Mouse (Mus musculus) heart, adult 2 months (tissue): ENCODE results near the gene Atp6v1b1. TPM values are rescaled to one million over a fixed set of nuclear protein-coding genes. Genes with fewer than 3 reads are reported as not detected.

Experiments used
- DNase-seq, 2 experiments: peaks; one replicate each; pipeline ENCODE4 v3.0.0; 2021
- H3K27ac ChIP-seq: fragments of 200-600 bp; 2 replicates; pipeline ENCODE4 v1.8.1; 2022
- H3K27me3 ChIP-seq: fragments of 200-500 bp; 2 replicates; pipeline ENCODE4 v1.6.1; 2012; ENCODE audit warnings: mild to moderate bottlenecking, low read length, inconsistent platforms, mixed read lengths; ENCODE audit not compliant: control insufficient read depth, insufficient read depth
- H3K36me3 ChIP-seq: fragments of 200-500 bp; 2 replicates; pipeline ENCODE4 v1.6.1; 2012; ENCODE audit warnings: low read length, inconsistent platforms; ENCODE audit not compliant: control insufficient read depth, insufficient read depth
- H3K4me1 ChIP-seq: fragments of 200-500 bp; 2 replicates; pipeline ENCODE4 v1.6.1; 2011; ENCODE audit warnings: low read length; ENCODE audit not compliant: control insufficient read depth, insufficient read depth
- H3K4me3 ChIP-seq: fragments of 200-600 bp; 2 replicates; pipeline ENCODE4 v1.8.1; 2022
- H3K79me2 ChIP-seq: fragments of 200-500 bp; replicated peaks from 2 replicates; pipeline ENCODE4 v1.6.1; 2012; ENCODE audit warnings: mild to moderate bottlenecking, inconsistent platforms, low read length, moderate library complexity, mixed read lengths; ENCODE audit not compliant: control insufficient read depth, insufficient read depth
- H3K9ac ChIP-seq: fragments of 200-500 bp; 2 replicates; pipeline ENCODE4 v1.6.1; 2012; ENCODE audit warnings: low read depth, mild to moderate bottlenecking, control low read depth, inconsistent platforms, low read length, mixed read lengths
- CTCF ChIP-seq: fragments of 200-600 bp; IDR thresholded peaks from 2 replicates; pipeline ENCODE4 v1.8.1; 2022; ENCODE audit warnings: antibody characterized with exemption, mild to moderate bottlenecking, moderate library complexity
- EP300 ChIP-seq: fragments of 200-500 bp; IDR thresholded peaks from 2 replicates; pipeline ENCODE4 v1.6.1; 2011; ENCODE audit warnings: low read depth, low read length, control low read depth; ENCODE audit not compliant: insufficient read depth
- POLR2A ChIP-seq: fragments of 200-500 bp; IDR thresholded peaks from 2 replicates; pipeline ENCODE4 v1.6.1; 2011; ENCODE audit warnings: mild to moderate bottlenecking, low read depth, low read length, control low read depth; ENCODE audit not compliant: insufficient read depth
- WGBS: fragments of 180-500 bp; shearing (Covaris S2); methylation state at CpG from one replicate; pipeline ENCODE4 v1.1.7; 2018; 5-methylcytosine and 5-hydroxymethylcytosine counted together
- intact Hi-C: fragments of 180-260 bp; cut with DNase I; formaldehyde crosslinking; loops from one replicate; pipeline ENCODE4 v1.15.1; 2025
- polyA plus RNA-seq: library from polyadenylated mRNA; depleted of rRNA; stranded (reverse); fragments of >200 nt; gene quantifications from 2 replicates; pipeline ENCODE4 v1.2.3, GENCODE M21; 2012; rRNA removed
- total RNA-seq, 2 experiments: library from RNA; stranded (reverse); gene quantifications; 2 replicates each; pipeline ENCODE4 v1.2.3; 2021

Atp6v1b1 gene
- total and polyA plus RNA-seq, 3 experiments: 1.4 TPM; not detected in 2

DNA sequence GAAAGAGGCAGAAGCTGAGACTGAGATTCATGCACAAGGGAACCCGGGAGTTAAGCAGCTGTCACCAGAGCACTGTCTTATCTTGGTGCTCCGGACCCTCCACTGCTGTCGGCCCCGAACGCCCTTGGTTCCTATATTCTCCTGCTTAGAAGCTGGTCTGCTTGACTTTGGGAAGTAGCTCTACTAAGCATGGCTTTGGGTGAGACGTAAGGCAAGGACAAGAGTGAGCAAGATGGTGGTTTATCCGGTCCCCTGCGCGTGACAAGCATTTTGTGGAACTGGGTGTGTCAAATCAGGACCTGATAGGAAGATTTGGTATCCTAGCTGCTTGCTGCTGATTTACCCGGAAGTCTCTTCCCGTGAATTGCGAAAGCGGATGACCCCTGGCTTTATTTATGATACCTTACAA lies 52.7 kb downstream of the Atp6v1b1 start:
- H3K36me3 ChIP-seq: no peaks in the 10 kb centered on the region
- TF ChIP-seq CTCF (no peak), EP300 (no peak), POLR2A (no peak)
- under 1% methylated on average over 13 of the region's 13 CpGs for WGBS
- H3K27me3 ChIP-seq: no peaks in the 10 kb centered on the region
- no peaks in the 10 kb centered on the region; the same call in 1 of the 2 replicates for H3K4me1 ChIP-seq
- H3K27ac ChIP-seq: peak overlapping the region; percentile 98
- no peaks in the 10 kb centered on the region for H3K79me2 ChIP-seq
- DNase-seq: peak in 1 of 2 experiments; percentile 50
- peak overlapping the region; percentile 72 for H3K4me3 ChIP-seq
- peak overlapping the region; percentile 75 for H3K9ac ChIP-seq
- intact Hi-C loops: loop anchor here (2.0 kb wide), 2 partner anchors 17 to 35 kb away; partner anchors contain the start of gene Paip2b

DNA sequence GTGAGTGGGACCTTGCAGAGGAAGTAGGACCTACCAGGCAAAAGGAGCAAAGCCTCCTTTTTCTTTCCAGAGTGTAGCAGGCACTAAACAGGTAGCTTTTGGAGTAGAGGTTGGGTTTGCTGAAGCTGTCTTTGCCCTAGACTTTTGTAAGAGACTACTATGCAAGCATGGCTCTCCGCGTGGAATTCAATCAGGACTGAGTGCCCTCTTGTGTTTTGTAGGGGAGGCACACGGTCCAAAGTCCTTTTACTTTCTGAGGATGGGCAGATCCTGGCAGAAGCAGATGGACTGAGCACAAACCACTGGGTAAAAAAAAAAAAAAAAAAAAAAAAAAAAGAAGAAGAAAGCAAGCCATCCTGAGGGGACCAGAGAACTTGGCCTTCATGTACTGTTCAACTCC lies 53.9 kb downstream of the Atp6v1b1 start:
- WGBS: 65% methylated on average over 3 of the region's 3 CpGs
- intact Hi-C loops: no loop called here
- no peak for DNase-seq
- Histone ChIP-seq H3K27ac (no peak overlapping the region), H3K4me1 (no peaks in the 10 kb centered on the region; the same call in 1 of the 2 replicates), H3K79me2 (no peaks in the 10 kb centered on the region), H3K9ac (no peak overlapping the region), H3K4me3 (no peak overlapping the region), H3K27me3 (no peaks in the 10 kb centered on the region), H3K36me3 (no peaks in the 10 kb centered on the region)
- TF ChIP-seq EP300: no peak
- TF ChIP-seq POLR2A: no peak
- TF ChIP-seq CTCF: no peak

DNA sequence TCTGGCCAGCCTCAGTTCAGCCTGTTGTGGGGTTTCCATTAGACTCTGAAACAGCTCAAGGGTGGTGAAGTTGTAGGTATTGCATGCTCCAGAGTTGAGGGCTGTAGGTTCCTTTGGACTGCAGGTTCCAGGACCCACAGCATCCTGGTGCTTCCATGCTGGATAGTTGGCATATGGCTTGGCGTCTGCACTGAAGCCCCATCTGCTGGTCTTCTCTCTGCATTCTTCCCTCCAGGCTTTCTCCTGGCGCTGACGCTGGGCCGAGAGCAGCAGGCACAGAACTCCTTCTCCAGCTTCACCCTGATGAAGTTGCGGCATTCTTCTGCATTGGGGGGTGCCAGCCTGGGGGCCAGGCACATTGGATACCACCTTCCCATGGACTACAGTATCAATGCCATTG lies 59.2 kb downstream of the Atp6v1b1 start:
- Histone ChIP-seq H3K79me2 (no peaks in the 10 kb centered on the region), H3K27ac (no peak overlapping the region), H3K36me3 (no peaks in the 10 kb centered on the region), H3K27me3 (no peaks in the 10 kb centered on the region), H3K4me3 (no peak overlapping the region), H3K9ac (no peak overlapping the region), H3K4me1 (no peaks in the 10 kb centered on the region)
- DNase-seq: no peak
- 92% methylated on average over 5 of the region's 5 CpGs for WGBS
- intact Hi-C loops: no loop called here
- TF ChIP-seq EP300 (no peak), POLR2A (no peak), CTCF (no peak)

DNA sequence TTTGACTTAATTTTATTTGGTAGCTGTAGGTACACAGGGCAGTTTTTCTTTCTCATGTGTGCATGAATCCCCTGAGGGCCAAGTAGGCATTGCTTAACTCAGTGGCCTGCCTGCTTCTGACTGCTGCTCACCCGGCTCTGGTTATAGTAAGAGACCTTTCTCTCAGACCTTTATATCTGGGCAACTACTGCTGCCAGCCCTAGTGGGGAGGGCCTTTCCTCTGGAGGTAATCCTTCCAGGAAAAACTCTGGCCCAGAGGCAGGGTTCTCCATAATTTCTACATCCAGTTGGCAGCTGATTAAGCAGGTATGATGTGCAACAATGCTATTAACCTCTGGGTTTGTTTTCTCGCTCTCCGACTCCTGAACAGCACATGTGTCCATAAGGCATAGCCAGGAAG lies 60.1 kb downstream of the Atp6v1b1 start:
- intact Hi-C loops: no loop called here
- no peaks in the 10 kb centered on the region for H3K36me3 ChIP-seq
- no peaks in the 10 kb centered on the region for H3K4me1 ChIP-seq
- no peak overlapping the region for H3K27ac ChIP-seq
- WGBS: 89% methylated on average over 3 of the region's 3 CpGs
- no peak for DNase-seq
- H3K27me3 ChIP-seq: no peaks in the 10 kb centered on the region
- TF ChIP-seq CTCF: no peak
- TF ChIP-seq EP300: no peak
- TF ChIP-seq POLR2A: no peak
- no peaks in the 10 kb centered on the region for H3K79me2 ChIP-seq
- H3K4me3 ChIP-seq: no peak overlapping the region
- H3K9ac ChIP-seq: no peak overlapping the region

Other genes starting within 250 kb of the Atp6v1b1 start
- 10 to 100 TPM; 32.4 to 33.7 TPM for gene Dguok, start 236.0 kb upstream of the Atp6v1b1 start, total RNA-seq
- 48.1 and 67.3 TPM in 2 replicates for gene Dguok, start 236.0 kb upstream of the Atp6v1b1 start, polyA plus RNA-seq
- gene Actg2, start 206.7 kb upstream of the Atp6v1b1 start, total RNA-seq: 1 to 10 TPM in 1 of 2 experiments, under 1 TPM in 1; 0.93 to 2.3 TPM
- gene Actg2, start 206.7 kb upstream of the Atp6v1b1 start, polyA plus RNA-seq: 13.3 and 23.8 TPM in 2 replicates
- 10 to 100 TPM; 11.9 to 12.9 TPM for gene Stambp, start 170.3 kb upstream of the Atp6v1b1 start, total RNA-seq
- gene Stambp, start 170.3 kb upstream of the Atp6v1b1 start, polyA plus RNA-seq: 10.1 and 17.6 TPM in 2 replicates
- gene Clec4f, start 86.8 kb upstream of the Atp6v1b1 start, total RNA-seq: under 1 TPM; 0.27 to 0.57 TPM
- 0.23 TPM in 1 of 2 replicates, not detected in the other for gene Clec4f, start 86.8 kb upstream of the Atp6v1b1 start, polyA plus RNA-seq
- gene Cd207, start 65.1 kb upstream of the Atp6v1b1 start, total RNA-seq: 1 to 10 TPM in 1 of 2 experiments, under 1 TPM in 1; 0.86 to 1.1 TPM
- 1.6 and 4.2 TPM in 2 replicates for gene Cd207, start 65.1 kb upstream of the Atp6v1b1 start, polyA plus RNA-seq
- gene Vax2, start 31.7 kb upstream of the Atp6v1b1 start, total RNA-seq: not detected
- gene Vax2, start 31.7 kb upstream of the Atp6v1b1 start, polyA plus RNA-seq: not detected in 2 replicates
- not detected for gene Ankrd53, start 19.7 kb downstream of the Atp6v1b1 start, total RNA-seq
- 0.12 TPM in 1 of 2 replicates, not detected in the other for gene Ankrd53, start 19.7 kb downstream of the Atp6v1b1 start, polyA plus RNA-seq
- gene Tex261, start 32.8 kb downstream of the Atp6v1b1 start, total RNA-seq: 100 to 1,000 TPM in 1 of 2 experiments, 10 to 100 TPM in 1; 90.6 to 102 TPM
- gene Tex261, start 32.8 kb downstream of the Atp6v1b1 start, polyA plus RNA-seq: 126 and 156 TPM in 2 replicates
- gene Nagk, start 52.0 kb downstream of the Atp6v1b1 start, total RNA-seq: 10 to 100 TPM; 16.1 to 18.3 TPM
- 14.1 and 14.2 TPM in 2 replicates for gene Nagk, start 52.0 kb downstream of the Atp6v1b1 start, polyA plus RNA-seq
- gene Paip2b, start 88.8 kb downstream of the Atp6v1b1 start, total RNA-seq: 10 to 100 TPM; 35.4 to 39.4 TPM
- 13.4 and 31.8 TPM in 2 replicates for gene Paip2b, start 88.8 kb downstream of the Atp6v1b1 start, polyA plus RNA-seq
- gene Zfp638, start 124.1 kb downstream of the Atp6v1b1 start, total RNA-seq: 10 to 100 TPM; 55.0 to 55.2 TPM
- gene Zfp638, start 124.1 kb downstream of the Atp6v1b1 start, polyA plus RNA-seq: 7.3 and 17.2 TPM in 2 replicates